In genomic region chr6:83316022-83316421, GRCm38 (mm10) we compare ENCODE assay signal across 8 mouse cellular contexts. TPM values are rescaled to one million over a fixed set of nuclear protein-coding genes. Genes with fewer than 3 reads are reported as not detected.
DNase-seq lines count a peak whose midpoint lies in the region; ATAC-seq and TF ChIP-seq lines count a peak whose summit lies in the region.

No protein-coding gene starts in this region.

- no peak overlapping the region for H3K9ac ChIP-seq in neural tube, embryonic 14.5 days (replicated peaks; ENCODE audit: low read depth, low read length)

- H3K4me1 ChIP-seq in embryonic fibroblast, embryonic 13.5 days (ENCODE audit: control insufficient read depth, insufficient read depth, low read length) = no peaks in the 10 kb centered on the region
- peaks cover 14% of the 10 kb centered on the region for H3K4me1 ChIP-seq in neural tube, embryonic 14.5 days (ENCODE audit: control insufficient read depth, insufficient read depth, low read length)

- H3K4me3 ChIP-seq in embryonic fibroblast, embryonic 13.5 days (ENCODE audit: insufficient read depth, low read length) = peak overlapping the region; percentile 76
- H3K4me3 ChIP-seq in neural tube, embryonic 14.5 days (ENCODE audit: low read depth, low read length) = peak overlapping the region; percentile 93

- no peak for ATAC-seq in neural tube, embryonic 14.5 days (ENCODE audit: low read depth)

- peaks cover 7% of the 10 kb centered on the region; the same call in 1 of the 2 replicates for H3K36me3 ChIP-seq in neural tube, embryonic 14.5 days (ENCODE audit: control insufficient read depth, insufficient read depth, low read length)

- H3K9me3 ChIP-seq in neural tube, embryonic 14.5 days (ENCODE audit: control insufficient read depth, low read length) = no peaks in the 10 kb centered on the region

- no peak for TF ChIP-seq CTCF in embryonic fibroblast, embryonic 13.5 days (IDR thresholded peaks at IDR 0.05; ENCODE audit: borderline replicate concordance, insufficient read depth, low read length)

- peak; percentile 15 for DNase-seq in left cerebral cortex, postnatal 4 days
- no peak for DNase-seq in left cerebral cortex, adult 9 months (ENCODE audit: low spot score in 2 of 2)
- peak; percentile 70 for DNase-seq in MN1 (ENCODE audit: low spot score)
- peak; percentile 43 to 49 for DNase-seq in kidney, postnatal 4 days
- no peak for DNase-seq in gastrocnemius, postnatal 36 days
- DNase-seq in cerebellum, adult 9-10 months = no peak

- 2% methylated on average over 10 of the region's 10 CpGs for WGBS in neural tube, embryonic 14.5 days

- H3K4me2 ChIP-seq in neural tube, embryonic 14.5 days (ENCODE audit: low read depth, low read length) = peak overlapping the region; percentile 70

- intact Hi-C loops in left cerebral cortex, postnatal 4 days (cut with DNase I) = no loop called here
- intact Hi-C loops in gastrocnemius, postnatal 36 days (cut with DNase I) = no loop called here

- no peaks in the 10 kb centered on the region for H3K27me3 ChIP-seq in neural tube, embryonic 14.5 days (ENCODE audit: control insufficient read depth, insufficient read depth, low read length)

- peak; percentile 42 for TF ChIP-seq POLR2A in embryonic fibroblast, embryonic 13.5 days (IDR thresholded peaks at IDR 0.05; ENCODE audit: low read depth, low read length)

- peak overlapping the region; percentile 97; the same call in 1 of the 2 replicates for H3K27ac ChIP-seq in embryonic fibroblast, embryonic 13.5 days (ENCODE audit: insufficient read depth, low read length)
- H3K27ac ChIP-seq in neural tube, embryonic 14.5 days (ENCODE audit: low read depth, low read length) = no peak overlapping the region

RNA-seq across cellular contexts. Expression of gene Mthfd2, which starts 9.7 kb away (rescaled TPM):
- total RNA-seq in left cerebral cortex, postnatal 4 days (2021) = 10 to 100 TPM; 17.3 to 17.5 TPM
- 123 and 138 TPM in 2 replicates for polyA plus RNA-seq in embryonic fibroblast, embryonic 13.5 days (2011; ENCODE audit: insufficient read length, low read depth, missing spikeins)
- 28.7 and 30.7 TPM in 2 replicates for polyA plus RNA-seq in neural tube, embryonic 14.5 days (2014; fragmentation: Nextera tagmentation; extraction: Ambion mirVana)
- 1 to 10 TPM; 4.3 to 8.2 TPM for total RNA-seq in gastrocnemius, postnatal 36 days (2021)

RNA-seq across cellular contexts. Expression of gene Mob1a, which starts 9.8 kb away (rescaled TPM):
- total RNA-seq in left cerebral cortex, postnatal 4 days (2021) = 10 to 100 TPM; 20.4 to 21.9 TPM
- polyA plus RNA-seq in embryonic fibroblast, embryonic 13.5 days (2011; ENCODE audit: insufficient read length, low read depth, missing spikeins) = 139 and 148 TPM in 2 replicates
- polyA plus RNA-seq in neural tube, embryonic 14.5 days (2014; fragmentation: Nextera tagmentation; extraction: Ambion mirVana) = 22.3 and 32.2 TPM in 2 replicates
- total RNA-seq in gastrocnemius, postnatal 36 days (2021) = 1 to 10 TPM; 9.5 to 9.8 TPM

RNA-seq across cellular contexts. Expression of gene Bola3, which starts 32.9 kb away (rescaled TPM):
- 10 to 100 TPM; 16.4 to 21.0 TPM for total RNA-seq in left cerebral cortex, postnatal 4 days (2021)
- polyA plus RNA-seq in embryonic fibroblast, embryonic 13.5 days (2011; ENCODE audit: insufficient read length, low read depth, missing spikeins) = 86.0 and 88.1 TPM in 2 replicates
- polyA plus RNA-seq in neural tube, embryonic 14.5 days (2014; fragmentation: Nextera tagmentation; extraction: Ambion mirVana) = 57.3 and 57.5 TPM in 2 replicates
- total RNA-seq in gastrocnemius, postnatal 36 days (2021) = 100 to 1,000 TPM; 223 to 243 TPM

Comparison
In these comparisons a context has a peak if more than half of its experiments do, and no peak if none do; other contexts are left out.
1. DNase-seq: peak in left cerebral cortex, postnatal 4 days (single experiment), MN1 (single experiment) and kidney, postnatal 4 days (2 of 2); none in left cerebral cortex, adult 9 months (0 of 2), gastrocnemius, postnatal 36 days (0 of 2) and cerebellum, adult 9-10 months (single experiment).
2. RNA of gene Bola3, which starts 32.9 kb away (total RNA-seq): 223 to 243 TPM in gastrocnemius, postnatal 36 days; 16.4 to 21.0 TPM in left cerebral cortex, postnatal 4 days; every median in the first group is over 10 times any median in the second.